Mouse (Mus musculus) neural tube, embryonic 12.5 days (tissue): ENCODE data around the gene Otogl. TPM values are rescaled to one million over a fixed set of nuclear protein-coding genes. Genes with fewer than 3 reads are reported as not detected.

ENCODE experiments used
- polyA plus RNA-seq: library from polyadenylated mRNA; unstranded; fragments of >200 nt; fragmentation: Nextera tagmentation; extraction: Ambion mirVana; gene quantifications from 2 replicates; pipeline ENCODE4 v1.2.1, GENCODE M21; 2016

Gene Otogl
- polyA plus RNA-seq, 1 experiment from 2014 or later: 0.16 TPM

Other genes with a start within 250 kb of the Otogl start
- 0.14 and 0.15 TPM in 2 replicates for gene Ptprq, start 192.1 kb downstream of the Otogl start, polyA plus RNA-seq